Mouse (Mus musculus): ENCODE measurements around the gene Zfp365. TPM values are rescaled to one million over a fixed set of nuclear protein-coding genes. Genes with fewer than 3 reads are reported as not detected.

Gene Zfp365
- 0.24 TPM for polyA plus RNA-seq (2015; fragmentation: Illumina TruSeq; extraction: RNeasy Lipid Tissue Mini Kit (QIAGEN cat#74804); ENCODE audit: insufficient read depth, low read depth, low replicate concordance)

DNA sequence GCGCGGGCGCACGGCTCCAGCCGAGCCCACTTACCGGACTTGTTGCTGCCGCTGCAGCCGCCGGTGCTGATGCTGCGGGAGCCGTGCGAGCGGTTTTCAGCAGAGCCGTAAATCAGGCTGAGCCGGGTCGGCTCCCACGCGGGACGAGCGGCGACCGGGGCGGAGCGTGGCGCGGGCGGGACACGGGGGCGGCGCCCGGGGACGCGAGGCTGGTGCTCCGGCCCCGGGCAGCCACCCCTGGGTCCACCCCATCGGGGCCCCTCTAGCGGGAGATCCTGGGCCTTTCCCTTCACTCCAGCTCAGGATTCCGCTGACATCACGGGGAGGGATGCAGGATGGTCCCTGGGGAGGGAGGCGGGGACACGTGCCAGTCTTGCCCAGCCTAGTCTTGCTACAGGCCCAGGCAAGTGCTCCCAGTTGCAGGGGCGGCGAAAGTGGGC, at the start of gene Zfp365:
Gene Zfp365, minus strand, starts transcription at position 326 of the 440 bp plus-strand sequence.

Other genes with a start within 250 kb of the Zfp365 start
- gene Rtkn2, start 66.9 kb upstream of the Zfp365 start, polyA plus RNA-seq (2015; fragmentation: Illumina TruSeq; extraction: RNeasy Lipid Tissue Mini Kit (QIAGEN cat#74804); ENCODE audit: insufficient read depth, low read depth, low replicate concordance) = not detected